Mouse (Mus musculus) heart, postnatal 0 days (tissue): ENCODE results near the gene Mecr. TPM values are rescaled to one million over a fixed set of nuclear protein-coding genes. Genes with fewer than 3 reads are reported as not detected.
"Not testable (repeated sequence)": the region's sequence is repeated elsewhere in the genome, so short reads cannot be mapped to it uniquely, and the experiment has no call there.

Experiments
- ATAC-seq: fragments of 200-750 bp; cut with Nextera tagmentation; 2 replicates; pipeline ENCODE4 v1.8.0; 2017; ENCODE audit warnings: low read depth, moderate number of reproducible peaks, moderate library complexity; ENCODE audit not compliant: insufficient read depth
- DNase-seq: peaks from one replicate; pipeline ENCODE4 v3.0.0-alpha.2; 2016; ENCODE audit warnings: low spot score
- H3K27ac ChIP-seq: fragments of 300-500 bp; sonication (generic); 2 replicates; pipeline ENCODE4 v1.5.1; 2014; ENCODE audit warnings: low read depth, mild to moderate bottlenecking
- H3K27me3 ChIP-seq: fragments of 300-500 bp; sonication (generic); 2 replicates; pipeline ENCODE4 v1.6.1; 2014; ENCODE audit warnings: low read length, mixed read lengths; ENCODE audit not compliant: control insufficient read depth, insufficient read depth
- H3K36me3 ChIP-seq: fragments of 300-500 bp; sonication (generic); replicated peaks from 2 replicates; pipeline ENCODE4 v1.6.1; 2014; ENCODE audit warnings: low read length, mixed read lengths; ENCODE audit not compliant: control insufficient read depth, insufficient read depth
- H3K4me1 ChIP-seq: fragments of 300-500 bp; sonication (generic); 2 replicates; pipeline ENCODE4 v1.6.1; 2014; ENCODE audit warnings: antibody characterized with exemption; ENCODE audit not compliant: control insufficient read depth, insufficient read depth
- H3K4me2 ChIP-seq: fragments of 300-500 bp; sonication (generic); 2 replicates; pipeline ENCODE4 v1.6.1; 2014; ENCODE audit warnings: low read depth, mild to moderate bottlenecking, low read length, moderate library complexity
- H3K4me3 ChIP-seq: fragments of 300-500 bp; sonication (generic); 2 replicates; pipeline ENCODE4 v1.5.1; 2014; ENCODE audit warnings: low read depth, low read length
- H3K9ac ChIP-seq: fragments of 300-500 bp; sonication (generic); replicated peaks from 2 replicates; pipeline ENCODE4 v1.6.1; 2014; ENCODE audit warnings: low read depth, low read length, mixed read lengths
- H3K9me3 ChIP-seq: fragments of 300-500 bp; sonication (generic); replicated peaks from 2 replicates; pipeline ENCODE4 v1.6.1; 2016; ENCODE audit warnings: low read length; ENCODE audit not compliant: control insufficient read depth
- CTCF ChIP-seq: IDR thresholded peaks from 2 replicates; pipeline ENCODE4 v1.5.1; 2016; ENCODE audit warnings: antibody characterized with exemption, control low read depth, low read depth
- EP300 ChIP-seq: IDR thresholded peaks from 2 replicates; pipeline ENCODE4 v1.6.1; 2016; ENCODE audit warnings: antibody characterized with exemption, low read depth
- WGBS: fragments of 180-500 bp; shearing (Covaris S2); extraction: QIAGEN DNeasy Blood & Tissue Kit; methylation state at CpG from one replicate; pipeline ENCODE4 v1.1.7; 2014; 5-methylcytosine and 5-hydroxymethylcytosine counted together
- polyA plus RNA-seq: library from polyadenylated mRNA; unstranded; fragments of >200 nt; fragmentation: Nextera tagmentation; extraction: Ambion mirVana; gene quantifications from 2 replicates; pipeline ENCODE4 v1.2.1, GENCODE M21; 2015
- total RNA-seq: library from RNA; depleted of rRNA; stranded (reverse); fragments of >200 nt; gene quantifications from 2 replicates; pipeline ENCODE4 v1.2.3, GENCODE M21; 2014; ENCODE audit warnings: low replicate concordance

Mecr gene
- total and polyA plus RNA-seq, 2 experiments from 2014 or later: 47.3 to 70.5 TPM

- Histone ChIP-seq H3K4me2 (no peak overlapping the region), H3K9ac (no peak overlapping the region), H3K27me3 (no peaks in the 10 kb centered on the region), H3K4me1 (no peaks in the 10 kb centered on the region), H3K9me3 (no peaks in the 10 kb centered on the region), H3K4me3 (no peak overlapping the region), H3K27ac (no peak overlapping the region), H3K36me3 (no peaks in the 10 kb centered on the region)
- 67% methylated on average over 9 of the region's 9 CpGs for WGBS
- no peak for DNase-seq
- ATAC-seq: no peak
- TF ChIP-seq CTCF: no peak
- TF ChIP-seq EP300: no peak
Measured at GRCm38 (mm10) chr4:131803846-131804245, 39.4 kb upstream of the Mecr start.

DNA sequence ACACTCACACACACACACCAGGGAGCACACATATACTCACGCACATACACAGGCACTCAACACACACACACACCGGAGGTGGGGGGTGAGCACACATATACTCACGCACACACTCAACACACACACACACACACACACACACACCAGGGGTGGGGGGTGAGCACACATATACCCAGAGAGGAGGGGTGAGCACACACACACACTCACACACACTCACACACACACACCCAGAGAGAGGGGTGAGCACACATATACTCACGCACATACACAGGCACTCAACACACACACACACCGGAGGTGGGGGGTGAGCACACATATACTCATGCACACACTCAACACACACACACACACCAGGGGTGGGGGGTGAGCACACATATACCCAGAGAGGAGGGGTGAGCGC, 38.5 kb upstream of the Mecr start:
- not testable (repeated sequence) for ATAC-seq, DNase-seq, H3K4me2 ChIP-seq, H3K4me3 ChIP-seq, H3K27me3 ChIP-seq, H3K27ac ChIP-seq, H3K9me3 ChIP-seq, H3K9ac ChIP-seq, H3K4me1 ChIP-seq, H3K36me3 ChIP-seq
- WGBS: 98% methylated on average over 5 of the region's 6 CpGs

GRCm38 (mm10) chr4:131805255-131805654, 38.0 kb upstream of the Mecr start:
- H3K27ac ChIP-seq: no peak overlapping the region
- no peaks in the 10 kb centered on the region for H3K4me1 ChIP-seq
- no peaks in the 10 kb centered on the region for H3K36me3 ChIP-seq
- TF ChIP-seq EP300 (no peak), CTCF (no peak)
- H3K9ac ChIP-seq: no peak overlapping the region
- no peak overlapping the region for H3K4me2 ChIP-seq
- DNase-seq (no peak), ATAC-seq (no peak)
- no peaks in the 10 kb centered on the region for H3K9me3 ChIP-seq
- H3K4me3 ChIP-seq: no peak overlapping the region
- WGBS: 62% methylated on average over 3 of the region's 3 CpGs
- H3K27me3 ChIP-seq: no peaks in the 10 kb centered on the region

GRCm38 (mm10) chr4:131812458-131812857, 30.8 kb upstream of the Mecr start:
- Histone ChIP-seq H3K4me2 (no peak overlapping the region), H3K27me3 (no peaks in the 10 kb centered on the region), H3K9ac (no peak overlapping the region), H3K36me3 (no peaks in the 10 kb centered on the region), H3K4me3 (no peak overlapping the region), H3K9me3 (no peaks in the 10 kb centered on the region), H3K27ac (no peak overlapping the region), H3K4me1 (no peaks in the 10 kb centered on the region)
- DNase-seq (no peak), ATAC-seq (no peak)
- no peak for TF ChIP-seq CTCF
- no peak for TF ChIP-seq EP300
- WGBS: 74% methylated on average over 11 of the region's 11 CpGs

DNA sequence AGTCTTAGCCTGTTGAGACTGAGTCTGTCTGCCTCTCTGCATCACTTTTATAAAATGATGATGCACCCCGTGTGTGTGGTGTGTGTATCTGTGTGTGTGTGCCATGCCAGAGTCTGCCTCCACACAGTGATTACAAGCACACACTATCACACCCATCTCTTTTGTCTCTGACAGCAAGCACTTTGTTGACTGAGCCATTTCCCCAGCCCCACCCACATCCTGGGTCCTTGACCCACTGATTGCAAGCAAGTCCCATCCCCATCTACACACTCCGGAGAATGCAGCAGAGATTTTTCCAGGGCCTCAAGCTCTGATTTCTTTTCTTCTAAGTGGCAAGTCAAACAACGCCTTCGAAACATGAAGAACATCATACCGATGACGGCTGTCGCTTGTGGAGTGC, 29.5 kb upstream of the Mecr start:
- 70% methylated on average over 7 of the region's 7 CpGs for WGBS
- no peak for TF ChIP-seq EP300
- no peak for TF ChIP-seq CTCF

GRCm38 (mm10) chr4:131814869-131815268, 28.4 kb upstream of the Mecr start:
- 78% methylated on average over 10 of the region's 10 CpGs for WGBS
- no peak for ATAC-seq

More for the DNA sequence above, 29.5 kb upstream of the Mecr start:
- 0 out of 2 replicates have a peak, but pooled peaks cover 2% of the 10 kb centered on the region for H3K27me3 ChIP-seq
- no peaks in the 10 kb centered on the region for H3K4me1 ChIP-seq
- ATAC-seq (no peak), DNase-seq (no peak)
- H3K4me3 ChIP-seq: no peak overlapping the region
- H3K27ac ChIP-seq: no peak overlapping the region
- H3K4me2 ChIP-seq: no peak overlapping the region
- no peak overlapping the region for H3K9ac ChIP-seq
- no peaks in the 10 kb centered on the region for H3K36me3 ChIP-seq
- no peaks in the 10 kb centered on the region for H3K9me3 ChIP-seq

More at GRCm38 (mm10) chr4:131814869-131815268, 28.4 kb upstream of the Mecr start:
- TF ChIP-seq CTCF (no peak), EP300 (no peak)
- Histone ChIP-seq H3K9me3 (no peaks in the 10 kb centered on the region), H3K4me2 (no peak overlapping the region), H3K9ac (no peak overlapping the region), H3K4me1 (no peaks in the 10 kb centered on the region), H3K27me3 (0 out of 2 replicates have a peak, but pooled peaks cover 10% of the 10 kb centered on the region), H3K4me3 (no peak overlapping the region), H3K36me3 (no peaks in the 10 kb centered on the region), H3K27ac (no peak overlapping the region)
- DNase-seq: no peak
